Mouse (Mus musculus): ENCODE measurements around the gene Ddc. TPM values are rescaled to one million over a fixed set of nuclear protein-coding genes. Genes with fewer than 3 reads are reported as not detected.

Ddc gene
- 151 TPM for polyA plus RNA-seq (2014; fragmentation: Illumina TruSeq; extraction: RNeasy Lipid Tissue Mini Kit (QIAGEN cat#74804); ENCODE audit: low read depth, low replicate concordance)

GRCm38 (mm10) chr11:11897645-11898357 lies at the start of gene Ddc:
Ddc (minus strand) TSS chr11:11898144.

GRCm38 (mm10) chr11:11808820-11809403 lies 89.0 kb downstream of the Ddc start, which contains the start of gene Fignl1:
Fignl1 (minus strand) TSS chr11:11808962.

Other genes with a start within 250 kb of the Ddc start
- 9.6 TPM for gene Ikzf1, start 213.1 kb downstream of the Ddc start, polyA plus RNA-seq (2014; fragmentation: Illumina TruSeq; extraction: RNeasy Lipid Tissue Mini Kit (QIAGEN cat#74804); ENCODE audit: low read depth, low replicate concordance)
- gene Fignl1, start 89.2 kb downstream of the Ddc start, polyA plus RNA-seq (2014; fragmentation: Illumina TruSeq; extraction: RNeasy Lipid Tissue Mini Kit (QIAGEN cat#74804); ENCODE audit: low read depth, low replicate concordance), result 11.0 TPM
- gene Grb10, start 140.5 kb upstream of the Ddc start, polyA plus RNA-seq (2014; fragmentation: Illumina TruSeq; extraction: RNeasy Lipid Tissue Mini Kit (QIAGEN cat#74804); ENCODE audit: low read depth, low replicate concordance), result 11.7 TPM

Data from sigmoid colon, adult 10 weeks (tissue).